Mouse (Mus musculus) kidney, embryonic 16.5 days (tissue): ENCODE data around the gene Ticrr. TPM values are rescaled to one million over a fixed set of nuclear protein-coding genes. Genes with fewer than 3 reads are reported as not detected.

Source experiments
- ATAC-seq: fragments of 200-750 bp; cut with Nextera tagmentation; 2 replicates; pipeline ENCODE4 v1.8.0; 2017; ENCODE audit warnings: moderate TSS enrichment; ENCODE audit not compliant: low FRiP score, low TSS enrichment
- H3K27ac ChIP-seq: fragments of 300-500 bp; sonication (generic); 2 replicates; pipeline ENCODE4 v1.5.1; 2014; ENCODE audit warnings: low read length
- H3K27me3 ChIP-seq: fragments of 300-500 bp; sonication (generic); 2 replicates; pipeline ENCODE4 v1.6.1; 2014; ENCODE audit warnings: low read length, control low read depth, mixed read lengths; ENCODE audit not compliant: insufficient read depth
- H3K36me3 ChIP-seq: fragments of 300-500 bp; sonication (generic); 2 replicates; pipeline ENCODE4 v1.6.1; 2014; ENCODE audit warnings: low read length, control low read depth, mixed read lengths; ENCODE audit not compliant: insufficient read depth
- H3K4me1 ChIP-seq: fragments of 300-500 bp; sonication (generic); 2 replicates; pipeline ENCODE4 v1.6.1; 2014; ENCODE audit warnings: low read length, control low read depth, mixed read lengths; ENCODE audit not compliant: insufficient read depth
- H3K4me2 ChIP-seq: fragments of 300-500 bp; sonication (generic); replicated peaks from 2 replicates; pipeline ENCODE4 v1.6.1; 2014; ENCODE audit warnings: low read depth, low read length
- H3K4me3 ChIP-seq: fragments of 300-500 bp; sonication (generic); 2 replicates; pipeline ENCODE4 v1.5.1; 2014; ENCODE audit warnings: mild to moderate bottlenecking, low read length
- H3K9ac ChIP-seq: fragments of 300-500 bp; sonication (generic); replicated peaks from 2 replicates; pipeline ENCODE4 v1.6.1; 2014; ENCODE audit warnings: low read length
- H3K9me3 ChIP-seq: fragments of 300-500 bp; sonication (generic); 2 replicates; pipeline ENCODE4 v1.6.1; 2016; ENCODE audit warnings: low read length, control low read depth
- WGBS: fragments of 180-500 bp; shearing (Covaris S2); extraction: QIAGEN DNeasy Blood & Tissue Kit; methylation state at CpG from one replicate; pipeline ENCODE4 v1.1.7; 2014; 5-methylcytosine and 5-hydroxymethylcytosine counted together
- polyA plus RNA-seq: library from polyadenylated mRNA; unstranded; fragments of >200 nt; fragmentation: Nextera tagmentation; extraction: Ambion mirVana; gene quantifications from 2 replicates; pipeline ENCODE4 v1.2.1, GENCODE M21; 2015

Ticrr gene
- polyA plus RNA-seq, 1 experiment from 2014 or later: 8.8 TPM

- ATAC-seq: peak; percentile 64
- H3K9me3 ChIP-seq: no peaks in the 10 kb centered on the region
- H3K4me2 ChIP-seq: no peak overlapping the region
- 32% methylated on average over 4 of the region's 4 CpGs for WGBS
- no peak overlapping the region for H3K4me3 ChIP-seq
- peaks cover 3% of the 10 kb centered on the region; the same call in 1 of the 2 replicates for H3K4me1 ChIP-seq
- peak overlapping the region; percentile 50 for H3K27ac ChIP-seq
- no peaks in the 10 kb centered on the region for H3K36me3 ChIP-seq
- no peaks in the 10 kb centered on the region for H3K27me3 ChIP-seq
- no peak overlapping the region for H3K9ac ChIP-seq
Observed at GRCm38 (mm10) chr7:79628271-79628913, 31.6 kb upstream of the Ticrr start.

DNA sequence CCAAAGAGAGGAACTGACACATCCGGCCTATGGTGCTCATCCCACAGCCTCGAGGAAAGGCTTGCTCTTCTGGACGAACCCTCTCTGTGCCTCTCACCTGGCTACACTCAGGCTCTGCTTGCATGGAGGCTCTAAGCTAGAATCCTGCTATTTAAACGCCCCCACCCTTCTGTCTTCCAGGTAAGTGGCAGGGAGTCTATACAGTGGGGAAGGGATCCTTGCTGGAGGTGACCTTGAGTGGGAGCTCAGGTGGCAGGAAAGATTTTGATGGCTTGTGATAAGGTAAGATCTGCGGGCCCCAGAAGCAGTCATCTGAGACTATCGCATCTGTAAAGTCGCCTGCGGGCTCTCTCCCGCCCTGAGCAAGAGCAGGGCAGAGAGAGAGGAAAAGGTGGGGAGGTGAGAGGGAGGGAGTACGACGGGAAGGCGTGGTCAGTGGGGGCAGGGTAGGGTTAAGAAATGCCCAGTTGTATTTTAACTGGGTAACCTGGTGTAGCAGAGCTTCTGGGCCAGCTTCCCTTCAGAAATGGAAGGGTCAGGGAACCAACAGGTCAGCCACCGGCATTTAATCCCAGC, 28.1 kb upstream of the Ticrr start:
- H3K4me2 ChIP-seq: no peak overlapping the region
- no peak overlapping the region for H3K9ac ChIP-seq
- no peaks in the 10 kb centered on the region for H3K9me3 ChIP-seq
- ATAC-seq: peak; percentile 78
- no peak overlapping the region for H3K4me3 ChIP-seq
- H3K36me3 ChIP-seq: no peaks in the 10 kb centered on the region
- peaks cover 3% of the 10 kb centered on the region; the same call in 1 of the 2 replicates for H3K4me1 ChIP-seq
- WGBS: 19% methylated on average over 13 of the region's 13 CpGs
- no peaks in the 10 kb centered on the region; the same call in 1 of the 2 replicates for H3K27me3 ChIP-seq
- H3K27ac ChIP-seq: peak overlapping the region; percentile 41; the same call in 1 of the 2 replicates

- peak; percentile 95 for ATAC-seq
- Histone ChIP-seq H3K36me3 (no peaks in the 10 kb centered on the region), H3K9me3 (no peaks in the 10 kb centered on the region), H3K27ac (peak overlapping the region; percentile 56; the same call in 1 of the 2 replicates), H3K9ac (no peak overlapping the region), H3K4me2 (no peak overlapping the region), H3K27me3 (no peaks in the 10 kb centered on the region), H3K4me3 (no peak overlapping the region), H3K4me1 (no peaks in the 10 kb centered on the region)
- WGBS: 66% methylated on average over 3 of the region's 3 CpGs
Observed at GRCm38 (mm10) chr7:79647233-79647632, 12.8 kb upstream of the Ticrr start.

DNA sequence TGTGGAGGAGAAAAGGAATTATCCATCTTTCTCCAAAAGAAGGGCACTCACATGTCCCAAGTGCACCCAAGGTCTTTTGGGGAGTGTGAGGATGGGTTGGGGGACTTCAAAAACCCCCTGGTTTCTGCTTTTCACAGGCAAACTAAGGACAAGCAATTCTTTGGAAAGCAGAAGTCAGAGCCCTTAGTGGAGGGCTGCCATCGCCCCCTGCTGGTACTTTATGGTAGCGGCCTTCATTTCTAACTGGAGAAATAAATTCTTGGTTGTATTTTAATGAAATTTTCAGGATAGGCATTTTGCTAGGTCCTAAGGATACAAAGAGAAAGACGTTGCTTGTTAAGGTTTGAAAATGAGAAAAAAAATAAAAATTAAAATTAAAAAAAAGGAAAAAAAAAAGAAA, 11.0 kb upstream of the Ticrr start:
- Histone ChIP-seq H3K4me3 (no peak overlapping the region), H3K4me1 (no peaks in the 10 kb centered on the region), H3K27ac (no peak overlapping the region), H3K36me3 (no peaks in the 10 kb centered on the region), H3K9ac (no peak overlapping the region), H3K9me3 (no peaks in the 10 kb centered on the region), H3K27me3 (no peaks in the 10 kb centered on the region), H3K4me2 (no peak overlapping the region)
- WGBS: 5% methylated on average over 3 of the region's 3 CpGs
- no peak for ATAC-seq

GRCm38 (mm10) chr7:79654185-79654584, 5.8 kb upstream of the Ticrr start:
- H3K4me2 ChIP-seq: no peak overlapping the region
- no peaks in the 10 kb centered on the region for H3K9me3 ChIP-seq
- no peaks in the 10 kb centered on the region for H3K36me3 ChIP-seq
- no peak overlapping the region for H3K4me3 ChIP-seq
- no peak for ATAC-seq
- no peak overlapping the region for H3K27ac ChIP-seq
- 68% methylated on average over 1 of the region's 1 CpGs for WGBS
- 0 out of 2 replicates have a peak, but pooled peaks cover 1% of the 10 kb centered on the region for H3K4me1 ChIP-seq
- no peaks in the 10 kb centered on the region for H3K27me3 ChIP-seq
- H3K9ac ChIP-seq: no peak overlapping the region

DNA sequence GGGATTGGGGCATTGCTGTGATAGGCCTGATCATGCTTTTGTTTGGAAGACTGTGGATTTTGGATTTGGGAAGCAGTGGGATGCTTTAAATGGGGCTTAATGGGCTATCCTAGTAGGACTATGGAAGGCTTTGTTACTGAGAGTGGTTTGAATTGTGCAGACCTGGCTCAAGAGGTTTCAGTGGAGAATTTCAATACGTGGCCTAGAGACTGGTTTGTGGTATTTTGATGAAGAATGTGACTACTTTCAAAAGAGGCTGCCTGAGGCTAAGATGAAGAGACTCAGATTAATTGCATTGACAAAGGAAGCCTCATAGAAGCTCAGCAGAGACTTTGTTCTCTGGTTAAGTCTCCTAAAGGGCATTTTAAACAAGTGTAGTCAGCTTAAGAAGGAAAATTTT, 5.4 kb upstream of the Ticrr start:
- H3K36me3 ChIP-seq: no peaks in the 10 kb centered on the region
- WGBS: 58% methylated on average over 1 of the region's 1 CpGs
- H3K4me3 ChIP-seq: no peak overlapping the region
- H3K4me2 ChIP-seq: no peak overlapping the region
- H3K9ac ChIP-seq: no peak overlapping the region
- H3K9me3 ChIP-seq: no peaks in the 10 kb centered on the region
- H3K27ac ChIP-seq: no peak overlapping the region
- ATAC-seq: no peak
- no peaks in the 10 kb centered on the region for H3K27me3 ChIP-seq
- H3K4me1 ChIP-seq: 0 out of 2 replicates have a peak, but pooled peaks cover 4% of the 10 kb centered on the region

GRCm38 (mm10) chr7:79660291-79661150, 525 bp downstream of the Ticrr start:
- Histone ChIP-seq H3K4me3 (peak overlapping the region; percentile 92), H3K27ac (peak overlapping the region; percentile 43; the same call in 1 of the 2 replicates), H3K36me3 (peaks cover 3% of the 10 kb centered on the region; the same call in 1 of the 2 replicates), H3K27me3 (no peaks in the 10 kb centered on the region), H3K4me2 (peak overlapping the region; percentile 86), H3K9me3 (no peaks in the 10 kb centered on the region), H3K9ac (peak overlapping the region; percentile 85), H3K4me1 (peaks cover 30% of the 10 kb centered on the region)
- peak; percentile 33 for ATAC-seq
- under 1% methylated on average over 72 of the region's 73 CpGs for WGBS

DNA sequence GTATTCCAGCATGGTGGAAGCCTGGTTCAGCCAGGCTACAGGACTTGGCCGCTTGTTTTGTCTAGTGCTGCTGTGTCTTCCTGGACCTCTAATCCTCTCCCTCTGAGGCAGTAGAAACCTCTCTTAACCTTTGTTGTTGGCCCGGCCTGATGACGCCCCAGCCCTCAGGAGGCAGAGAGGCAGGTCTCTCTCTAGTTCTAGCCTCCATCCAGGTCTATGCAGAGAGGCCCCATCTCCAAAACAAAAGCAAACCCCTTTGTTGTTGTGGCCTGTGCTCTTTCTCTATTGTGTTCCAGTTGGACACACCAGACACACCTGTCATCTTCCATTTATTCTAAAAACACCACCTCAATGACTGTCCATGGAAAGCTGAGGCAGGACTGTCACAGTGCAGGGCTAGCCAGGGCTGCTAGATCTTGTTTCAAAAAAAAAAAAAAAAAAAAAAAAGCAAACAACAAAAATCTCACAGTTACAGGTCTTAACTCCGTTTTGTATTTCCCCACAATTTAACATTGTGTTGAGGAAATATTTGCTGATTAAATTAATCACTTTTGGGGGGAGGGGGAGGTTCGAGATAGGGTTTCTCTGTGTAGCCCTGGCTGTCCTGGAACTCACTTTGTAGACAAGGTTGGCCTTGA, 1.4 kb downstream of the Ticrr start:
- H3K27me3 ChIP-seq: no peaks in the 10 kb centered on the region

GRCm38 (mm10) chr7:79666690-79667089, 6.7 kb downstream of the Ticrr start:
- Histone ChIP-seq H3K4me1 (peaks cover 18% of the 10 kb centered on the region), H3K27ac (no peak overlapping the region), H3K4me3 (no peak overlapping the region), H3K4me2 (no peak overlapping the region), H3K36me3 (peaks cover 37% of the 10 kb centered on the region), H3K9ac (no peak overlapping the region), H3K27me3 (no peaks in the 10 kb centered on the region), H3K9me3 (no peaks in the 10 kb centered on the region)
- ATAC-seq: no peak

More for the DNA sequence above, 1.4 kb downstream of the Ticrr start:
- Histone ChIP-seq H3K36me3 (peaks cover 10% of the 10 kb centered on the region; the same call in 1 of the 2 replicates), H3K4me1 (peaks cover 30% of the 10 kb centered on the region), H3K4me3 (peak overlapping the region; percentile 92), H3K9me3 (no peaks in the 10 kb centered on the region), H3K27ac (no peak overlapping the region), H3K4me2 (peak overlapping the region; percentile 86), H3K9ac (peak overlapping the region; percentile 85)
- no peak for ATAC-seq
- WGBS: 16% methylated on average over 5 of the region's 5 CpGs
